Mouse (Mus musculus): ENCODE results near the gene Hist2h3c1.
"Not testable (repeated sequence)": the region's sequence is repeated elsewhere in the genome, so short reads cannot be mapped to it uniquely, and the experiment has no call there.

The Hist2h3c1 gene

GRCm38 (mm10) chr3:96290727-96291126 is 44.2 kb downstream of the Hist2h3c1 start:
- not testable (repeated sequence) for DNase-seq

GRCm38 (mm10) chr3:96292641-96293040 is 46.2 kb downstream of the Hist2h3c1 start:
- no peak for DNase-seq

- DNase-seq, result no peak
These were observed 46.9 kb downstream of the Hist2h3c1 start for GRCm38 (mm10) chr3:96293368-96293767.

GRCm38 (mm10) chr3:96293787-96294186 is 47.3 kb downstream of the Hist2h3c1 start, which contains the start of gene Fcgr1:
Gene Fcgr1, minus strand, starts transcription at chr3:96293969.
- DNase-seq, result no peak

All from lung, postnatal 4 days (tissue).